Mouse (Mus musculus) lung, embryonic 14.5 days (tissue): ENCODE measurements around the gene Tubgcp2. TPM values are rescaled to one million over a fixed set of nuclear protein-coding genes. Genes with fewer than 3 reads are reported as not detected.

ENCODE experiments used
- ATAC-seq: fragments of 200-750 bp; cut with Nextera tagmentation; 2 replicates; pipeline ENCODE4 v1.8.0; 2017; ENCODE audit warnings: mild to moderate bottlenecking, moderate TSS enrichment, moderate library complexity; ENCODE audit not compliant: insufficient read depth
- DNase-seq: peaks from one replicate; pipeline ENCODE4 v3.0.0-alpha.2; 2015
- H3K27ac ChIP-seq: fragments of 300-500 bp; sonication (generic); 2 replicates; pipeline ENCODE4 v1.5.1; 2014; ENCODE audit warnings: low read depth, mild to moderate bottlenecking, moderate library complexity
- H3K27me3 ChIP-seq: fragments of 300-500 bp; sonication (generic); 2 replicates; pipeline ENCODE4 v1.6.1; 2014; ENCODE audit warnings: low read length, control low read depth; ENCODE audit not compliant: insufficient read depth
- H3K36me3 ChIP-seq: fragments of 300-500 bp; sonication (generic); 2 replicates; pipeline ENCODE4 v1.6.1; 2014; ENCODE audit warnings: control low read depth; ENCODE audit not compliant: insufficient read depth
- H3K4me1 ChIP-seq: fragments of 300-500 bp; sonication (generic); 2 replicates; pipeline ENCODE4 v1.6.1; 2014; ENCODE audit warnings: antibody characterized with exemption, control low read depth; ENCODE audit not compliant: insufficient read depth
- H3K4me2 ChIP-seq: fragments of 300-500 bp; sonication (generic); 2 replicates; pipeline ENCODE4 v1.6.1; 2014; ENCODE audit warnings: mild to moderate bottlenecking
- H3K4me3 ChIP-seq: fragments of 300-500 bp; sonication (generic); 2 replicates; pipeline ENCODE4 v1.5.1; 2014; ENCODE audit warnings: low read depth, low read length
- H3K9ac ChIP-seq: fragments of 300-500 bp; sonication (generic); 2 replicates; pipeline ENCODE4 v1.6.1; 2014
- H3K9me3 ChIP-seq: fragments of 300-500 bp; sonication (generic); 2 replicates; pipeline ENCODE4 v1.6.1; 2016; ENCODE audit warnings: low read depth, low read length, control low read depth
- CTCF ChIP-seq: IDR thresholded peaks from 2 replicates; pipeline ENCODE4 v1.5.1; 2016; ENCODE audit warnings: antibody characterized with exemption, low read depth
- WGBS: fragments of 180-500 bp; shearing (Covaris S2); extraction: QIAGEN DNeasy Blood & Tissue Kit; methylation state at CpG from one replicate; pipeline ENCODE4 v1.1.7; 2014; 5-methylcytosine and 5-hydroxymethylcytosine counted together
- polyA plus RNA-seq: library from polyadenylated mRNA; unstranded; fragments of >200 nt; fragmentation: Nextera tagmentation; extraction: Ambion mirVana; gene quantifications from 2 replicates; pipeline ENCODE4 v1.2.1, GENCODE M21; 2014

The Tubgcp2 gene
- polyA plus RNA-seq, 1 experiment from 2014 or later = 63.0 TPM

DNA sequence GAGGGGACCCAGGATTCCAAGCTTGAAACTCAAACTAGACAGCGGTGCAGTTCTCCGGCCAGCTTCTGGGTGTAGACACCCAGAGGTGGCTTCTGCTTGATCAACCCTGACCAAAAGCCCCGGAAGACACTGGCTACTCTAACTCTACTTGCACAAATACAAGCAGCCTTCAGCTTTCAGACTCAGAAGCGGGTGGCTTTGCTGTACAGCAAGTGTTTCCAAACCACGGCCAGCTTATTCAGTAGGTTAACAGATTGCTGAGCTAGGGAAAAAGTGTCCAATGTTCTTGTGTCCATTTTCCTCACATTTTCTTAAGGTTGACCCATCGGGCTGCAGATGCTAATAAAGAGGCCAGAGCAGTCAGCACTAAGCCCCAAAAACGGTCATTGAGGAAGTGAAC, 22.1 kb upstream of the Tubgcp2 start:
- WGBS = 26% methylated on average over 7 of the region's 7 CpGs
- ATAC-seq (no peak), DNase-seq (peak; percentile 5)
- Histone ChIP-seq H3K4me1 (0 out of 2 replicates have a peak, but pooled peaks cover 6% of the 10 kb centered on the region), H3K9ac (peak overlapping the region; percentile 42; the same call in 1 of the 2 replicates), H3K27ac (no peak overlapping the region), H3K9me3 (no peaks in the 10 kb centered on the region), H3K27me3 (peaks cover 71% of the 10 kb centered on the region), H3K4me2 (peak overlapping the region; percentile 78), H3K4me3 (peak overlapping the region; percentile 42), H3K36me3 (no peaks in the 10 kb centered on the region)
- no peak for TF ChIP-seq CTCF

DNA sequence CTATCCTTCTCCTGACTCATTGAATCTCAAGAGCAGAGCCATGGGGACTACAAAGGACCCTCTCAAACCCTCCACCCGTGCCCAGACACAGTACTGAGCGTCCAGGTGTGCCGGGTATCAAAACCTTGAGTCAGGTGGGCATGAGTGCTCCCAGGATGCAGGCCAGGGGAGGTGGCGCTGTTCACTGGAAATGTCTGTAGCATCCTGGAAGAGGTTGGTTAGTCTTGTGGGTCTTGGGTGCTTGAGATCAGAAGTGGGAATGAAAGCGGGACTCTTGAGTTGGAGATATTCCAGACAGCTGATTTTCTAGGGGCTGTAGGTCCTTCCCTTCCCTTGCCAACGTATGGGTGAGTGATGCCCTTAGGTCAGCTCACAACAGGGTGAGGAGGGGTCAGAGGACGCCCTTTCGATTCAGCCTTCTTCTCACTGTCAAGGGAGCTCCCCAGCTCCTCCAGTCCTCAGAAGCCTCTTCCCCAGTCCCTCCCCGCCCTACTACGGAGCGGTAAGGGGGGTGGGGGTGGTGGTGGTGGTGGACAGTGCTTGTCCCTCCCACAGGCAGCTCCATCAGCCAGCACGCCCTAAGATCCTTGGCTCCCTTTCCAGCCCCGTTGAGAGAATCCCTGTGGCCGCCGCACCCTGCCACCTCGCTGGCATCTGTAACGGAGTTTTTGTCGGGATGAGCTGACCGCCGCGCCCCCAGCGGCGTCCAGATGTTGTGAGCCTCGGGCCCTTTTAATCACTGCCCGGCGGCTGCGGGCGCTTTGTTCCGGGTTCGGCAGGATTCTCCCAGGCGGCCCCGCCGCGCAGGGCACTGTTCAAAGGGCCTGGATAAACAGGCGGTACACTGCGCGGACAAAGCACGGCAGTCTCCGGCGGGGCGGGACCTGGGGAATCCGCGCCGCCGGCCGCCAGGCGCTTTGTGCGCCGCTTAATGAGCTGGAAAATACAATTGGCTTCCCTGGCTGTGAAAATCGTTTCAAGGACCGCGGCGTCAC, 21.2 kb upstream of the Tubgcp2 start:
- H3K4me2 ChIP-seq = peak overlapping the region; percentile 78
- WGBS = 3% methylated on average over 53 of the region's 53 CpGs
- H3K27me3 ChIP-seq = peaks cover 70% of the 10 kb centered on the region
- peak overlapping the region; percentile 42 for H3K4me3 ChIP-seq
- ATAC-seq (peak; percentile 71), DNase-seq (peak; percentile 74)
- peak; percentile 26; the same call in 1 of the 2 replicates for TF ChIP-seq CTCF
- no peaks in the 10 kb centered on the region for H3K9me3 ChIP-seq
- H3K27ac ChIP-seq = no peak overlapping the region
- 0 out of 2 replicates have a peak, but pooled peaks cover 6% of the 10 kb centered on the region for H3K4me1 ChIP-seq
- no peaks in the 10 kb centered on the region for H3K36me3 ChIP-seq
- peak overlapping the region; percentile 42; the same call in 1 of the 2 replicates for H3K9ac ChIP-seq

DNA sequence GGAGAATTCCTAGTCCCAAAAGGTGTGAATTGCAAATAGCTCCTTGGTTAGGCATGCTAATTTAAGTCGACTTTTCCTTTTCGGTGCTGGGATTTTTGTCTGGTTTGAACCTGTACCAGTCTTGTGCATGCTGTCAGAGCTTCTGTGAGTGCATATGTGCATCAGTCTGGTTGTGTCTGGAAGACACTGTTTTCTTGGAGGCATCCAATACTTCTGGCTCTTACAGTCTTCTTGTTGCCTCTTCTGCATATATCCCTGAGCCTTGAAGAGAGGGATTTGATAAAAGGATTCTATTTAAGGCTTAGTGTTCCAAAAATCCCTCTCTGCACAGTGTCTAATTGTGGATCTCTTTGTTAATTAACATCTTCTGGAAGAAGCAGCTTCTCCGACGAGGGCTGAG, 17.7 kb upstream of the Tubgcp2 start:
- Histone ChIP-seq H3K27ac (no peak overlapping the region), H3K4me2 (no peak overlapping the region), H3K9me3 (no peaks in the 10 kb centered on the region), H3K27me3 (peaks cover 68% of the 10 kb centered on the region), H3K36me3 (no peaks in the 10 kb centered on the region), H3K4me3 (no peak overlapping the region), H3K4me1 (0 out of 2 replicates have a peak, but pooled peaks cover 2% of the 10 kb centered on the region), H3K9ac (no peak overlapping the region)
- ATAC-seq (no peak), DNase-seq (no peak)
- no peak for TF ChIP-seq CTCF
- 73% methylated on average over 4 of the region's 4 CpGs for WGBS

DNA sequence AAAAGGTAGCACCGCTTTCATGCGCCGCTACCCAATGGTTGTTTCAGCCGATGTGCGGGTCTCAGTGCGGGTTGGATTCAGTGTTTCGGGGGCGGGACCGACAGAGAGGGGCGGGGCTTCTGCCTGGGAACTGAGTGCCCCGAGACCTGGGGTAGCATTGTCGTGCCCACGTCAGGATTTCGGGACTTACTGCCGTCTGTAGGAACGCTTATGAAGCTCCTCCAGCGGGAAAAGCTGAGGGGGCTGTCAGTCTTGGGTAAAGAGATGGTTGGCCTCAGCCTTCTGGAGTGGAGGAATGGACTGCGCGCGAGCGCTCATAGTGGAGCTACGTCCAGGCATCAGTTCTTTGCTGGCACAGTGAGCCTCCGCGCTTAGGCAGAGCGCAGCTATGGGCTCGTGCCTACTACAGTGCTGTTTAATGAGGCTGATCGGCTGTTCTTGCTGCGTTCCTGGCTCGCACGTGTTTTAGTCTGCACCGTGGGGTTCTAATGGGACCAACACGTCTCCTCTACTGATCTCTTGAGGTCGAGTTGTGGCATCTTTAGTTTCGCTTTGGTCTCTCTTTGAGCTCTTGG, 12.7 kb upstream of the Tubgcp2 start:
- peak; percentile 79; the same call in 1 of the 2 replicates for ATAC-seq
- peak overlapping the region; percentile 65 for H3K4me2 ChIP-seq
- no peaks in the 10 kb centered on the region for H3K9me3 ChIP-seq
- H3K27ac ChIP-seq = no peak overlapping the region
- peak; percentile 77 for DNase-seq
- H3K9ac ChIP-seq = no peak overlapping the region
- 0 out of 2 replicates have a peak, but pooled peaks have one; percentile 8 for TF ChIP-seq CTCF
- under 1% methylated on average over 34 of the region's 34 CpGs for WGBS
- 0 out of 2 replicates have a peak, but pooled peaks cover 5% of the 10 kb centered on the region for H3K4me1 ChIP-seq
- peak overlapping the region; percentile 40 for H3K4me3 ChIP-seq
- peaks cover 89% of the 10 kb centered on the region for H3K27me3 ChIP-seq
- H3K36me3 ChIP-seq = no peaks in the 10 kb centered on the region

DNA sequence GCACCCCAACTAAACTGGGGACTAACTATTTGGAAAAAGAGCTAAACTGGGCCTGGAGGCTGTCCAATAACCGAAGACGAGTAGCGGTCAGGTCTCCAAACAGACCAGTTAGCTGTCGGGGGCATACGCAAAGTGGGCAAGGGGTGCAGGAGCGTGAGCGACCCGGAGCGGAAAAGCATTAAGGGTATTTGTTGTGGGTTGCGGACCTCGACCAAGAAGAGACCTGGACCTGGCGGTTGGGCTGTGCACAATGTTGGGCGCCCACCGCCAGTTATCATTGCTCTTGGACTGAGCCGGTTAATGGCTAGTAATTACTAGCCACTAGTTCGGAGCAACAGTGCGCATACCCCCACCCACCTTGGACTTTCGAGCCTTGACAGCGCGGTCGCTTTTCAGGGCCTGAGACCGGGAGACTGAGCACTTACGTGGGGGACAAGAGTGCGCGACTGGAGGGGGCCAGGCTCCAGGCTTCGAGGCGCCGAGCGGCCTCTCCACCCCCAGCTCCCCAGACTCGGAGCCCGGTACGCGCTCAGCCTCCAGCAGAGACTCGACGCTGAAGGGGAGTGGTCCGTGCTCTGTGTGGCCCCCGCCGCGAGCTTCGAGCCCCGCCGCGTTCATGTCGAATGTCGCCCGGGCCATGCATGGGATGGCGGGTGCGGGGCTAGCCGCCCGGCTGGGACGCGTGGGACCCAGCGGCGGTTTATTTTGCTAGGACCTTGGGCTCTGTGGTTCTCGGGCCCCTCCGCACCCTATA, 12.1 kb upstream of the Tubgcp2 start, which contains the start of gene Msx3:
Gene Msx3, minus strand, starts transcription at position 729 of the 754 bp plus-strand sequence.
- Histone ChIP-seq H3K4me3 (peak within 1 kb of the TSS; percentile 40), H3K9me3 (no peaks in the 10 kb centered on the region), H3K27ac (no peak within 1 kb of the TSS), H3K4me1 (0 out of 2 replicates have a peak, but pooled peaks cover 5% of the 10 kb centered on the region), H3K4me2 (peak within 1 kb of the TSS; percentile 65), H3K36me3 (no peaks in the 10 kb centered on the region), H3K9ac (no peak within 1 kb of the TSS), H3K27me3 (peaks cover 92% of the 10 kb centered on the region)
- no peak for TF ChIP-seq CTCF
- DNase-seq (peak; percentile 24), ATAC-seq (peak; percentile 47; the same call in 1 of the 2 replicates)
- under 1% methylated on average over 56 of the region's 56 CpGs for WGBS

DNA sequence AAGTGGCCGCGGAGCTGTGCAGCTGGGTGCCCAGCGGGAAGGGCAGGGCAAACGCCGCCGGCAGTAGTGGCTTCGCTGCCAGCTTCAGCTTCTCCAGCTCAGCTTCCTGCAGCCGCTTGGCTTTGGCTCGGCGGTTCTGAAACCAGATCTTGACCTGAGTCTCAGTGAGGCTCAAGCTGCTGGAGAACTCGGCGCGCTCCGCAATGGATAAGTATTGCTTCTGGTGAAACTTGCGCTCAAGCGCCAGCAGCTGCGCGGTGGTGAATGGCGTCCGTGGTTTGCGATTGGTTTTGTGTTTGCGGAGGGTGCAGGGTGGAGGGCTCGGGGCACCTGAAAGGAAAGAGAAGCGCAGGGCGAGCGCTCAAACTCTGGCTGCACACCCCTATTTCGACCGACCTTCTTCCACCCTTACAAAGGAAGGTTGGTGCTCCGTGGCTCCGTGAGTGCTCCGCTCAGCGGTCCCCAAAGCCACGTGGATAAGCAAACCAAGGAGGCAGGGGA, 11.4 kb upstream of the Tubgcp2 start:
- DNase-seq (peak; percentile 53), ATAC-seq (peak; percentile 44; the same call in 1 of the 2 replicates)
- no peak for TF ChIP-seq CTCF
- Histone ChIP-seq H3K4me2 (peak overlapping the region; percentile 65), H3K36me3 (no peaks in the 10 kb centered on the region), H3K9me3 (no peaks in the 10 kb centered on the region), H3K4me3 (peak overlapping the region; percentile 40), H3K9ac (no peak overlapping the region), H3K27me3 (peaks cover 87% of the 10 kb centered on the region), H3K27ac (no peak overlapping the region), H3K4me1 (0 out of 2 replicates have a peak, but pooled peaks cover 5% of the 10 kb centered on the region)
- under 1% methylated on average over 33 of the region's 33 CpGs for WGBS
